Mouse (Mus musculus): Measurements from ENCODE around the gene Tom1l2. TPM values are rescaled to one million over a fixed set of nuclear protein-coding genes. Genes with fewer than 3 reads are reported as not detected.

Gene Tom1l2
- polyA plus RNA-seq, 1 experiment: 27.4 TPM

- TF ChIP-seq CEBPB (IDR thresholded peaks at IDR 0.05; ENCODE audit: insufficient read depth, poor library complexity, severe bottlenecking): no peak
- TF ChIP-seq TCF12 (IDR thresholded peaks at IDR 0.05; ENCODE audit: insufficient read depth, poor library complexity, severe bottlenecking): no peak
- TF ChIP-seq MYOD1 (IDR thresholded peaks at IDR 0.05; ENCODE audit: control insufficient read depth in 1 of 3, insufficient read length in 2 of 3, low read depth in 2 of 3): no peak
- TF ChIP-seq SRF (IDR thresholded peaks at IDR 0.05; ENCODE audit: control insufficient read depth, insufficient read length, low read depth): no peak
- no peak for TF ChIP-seq POLR2A (IDR thresholded peaks at IDR 0.05; ENCODE audit: insufficient read length, low read depth)
- TF ChIP-seq USF1 (IDR thresholded peaks at IDR 0.05; ENCODE audit: low read depth): no peak
- no peak for TF ChIP-seq TCF3 (IDR thresholded peaks at IDR 0.05; ENCODE audit: insufficient read length, low read depth)
- TF ChIP-seq E2F4 (IDR thresholded peaks at IDR 0.05; ENCODE audit: insufficient read depth): no peak
- TF ChIP-seq REST (IDR thresholded peaks at IDR 0.05; ENCODE audit: insufficient read depth, insufficient read length): no peak
- no peak for TF ChIP-seq MYOG (IDR thresholded peaks at IDR 0.05; ENCODE audit: control insufficient read depth in 1 of 3, insufficient read depth in 1 of 3, insufficient read length in 2 of 3, low read depth in 2 of 3)
- TF ChIP-seq POLR2AphosphoS2 (IDR thresholded peaks at IDR 0.05; ENCODE audit: insufficient read length, low read depth): no peak
- no peak for TF ChIP-seq MAX (IDR thresholded peaks at IDR 0.05; ENCODE audit: low read depth)
- no peak overlapping the region for H3K4me2 ChIP-seq (ENCODE audit: low read depth)
These were observed 139.4 kb downstream of the Tom1l2 start for GRCm38 (mm10) chr11:60213266-60213665.

GRCm38 (mm10) chr11:60211761-60212160 lies 140.9 kb downstream of the Tom1l2 start:
- H3K79me2 ChIP-seq (ENCODE audit: control insufficient read depth, insufficient read depth): peaks cover 78% of the 10 kb centered on the region
- H3K4me2 ChIP-seq (ENCODE audit: low read depth): no peak overlapping the region
- H3K4me3 ChIP-seq: no peak overlapping the region
- peaks cover 4% of the 10 kb centered on the region for H3K36me3 ChIP-seq (ENCODE audit: control insufficient read depth, insufficient read depth)
- no peak for TF ChIP-seq POLR2A (IDR thresholded peaks at IDR 0.05; ENCODE audit: insufficient read length, low read depth)
- no peak for TF ChIP-seq USF1 (IDR thresholded peaks at IDR 0.05; ENCODE audit: low read depth)
- no peak for TF ChIP-seq SRF (IDR thresholded peaks at IDR 0.05; ENCODE audit: control insufficient read depth, insufficient read length, low read depth)
- no peak for TF ChIP-seq CEBPB (IDR thresholded peaks at IDR 0.05; ENCODE audit: insufficient read depth, poor library complexity, severe bottlenecking)
- no peak for TF ChIP-seq MYOD1 (IDR thresholded peaks at IDR 0.05; ENCODE audit: control insufficient read depth in 1 of 3, insufficient read length in 2 of 3, low read depth in 2 of 3)
- no peak for TF ChIP-seq REST (IDR thresholded peaks at IDR 0.05; ENCODE audit: insufficient read depth, insufficient read length)
- TF ChIP-seq POLR2AphosphoS2 (IDR thresholded peaks at IDR 0.05; ENCODE audit: insufficient read length, low read depth): no peak
- no peak for TF ChIP-seq TCF3 (IDR thresholded peaks at IDR 0.05; ENCODE audit: insufficient read length, low read depth)
- no peak for TF ChIP-seq MYOG (IDR thresholded peaks at IDR 0.05; ENCODE audit: control insufficient read depth in 1 of 3, insufficient read depth in 1 of 3, insufficient read length in 2 of 3, low read depth in 2 of 3)
- no peak for TF ChIP-seq MAX (IDR thresholded peaks at IDR 0.05; ENCODE audit: low read depth)
- no peak for TF ChIP-seq TCF12 (IDR thresholded peaks at IDR 0.05; ENCODE audit: insufficient read depth, poor library complexity, severe bottlenecking)
- TF ChIP-seq E2F4 (IDR thresholded peaks at IDR 0.05; ENCODE audit: insufficient read depth): no peak
- H3ac ChIP-seq (ENCODE audit: control insufficient read depth, insufficient read length): no peak overlapping the region
- no peaks in the 10 kb centered on the region for H3K27me3 ChIP-seq (ENCODE audit: control insufficient read depth, insufficient read depth, insufficient read length)

More at GRCm38 (mm10) chr11:60213266-60213665, 139.4 kb downstream of the Tom1l2 start:
- Histone ChIP-seq H3K27me3 (ENCODE audit: control insufficient read depth, insufficient read depth, insufficient read length) (no peaks in the 10 kb centered on the region), H3K4me3 (no peak overlapping the region), H3K79me2 (ENCODE audit: control insufficient read depth, insufficient read depth) (peaks cover 81% of the 10 kb centered on the region), H3K36me3 (ENCODE audit: control insufficient read depth, insufficient read depth) (peaks cover 3% of the 10 kb centered on the region), H3ac (ENCODE audit: control insufficient read depth, insufficient read length) (no peak overlapping the region)

GRCm38 (mm10) chr11:60211152-60211551 lies 141.6 kb downstream of the Tom1l2 start:
- H3K4me3 ChIP-seq: peak overlapping the region; percentile 53
- H3K27me3 ChIP-seq (ENCODE audit: control insufficient read depth, insufficient read depth, insufficient read length): no peaks in the 10 kb centered on the region
- peaks cover 72% of the 10 kb centered on the region for H3K79me2 ChIP-seq (ENCODE audit: control insufficient read depth, insufficient read depth)
- no peak overlapping the region for H3ac ChIP-seq (ENCODE audit: control insufficient read depth, insufficient read length)
- peak overlapping the region; percentile 75 for H3K4me2 ChIP-seq (ENCODE audit: low read depth)
- peaks cover 4% of the 10 kb centered on the region for H3K36me3 ChIP-seq (ENCODE audit: control insufficient read depth, insufficient read depth)
- TF ChIP-seq USF1 (IDR thresholded peaks at IDR 0.05; ENCODE audit: low read depth): no peak
- peak; percentile 12 for TF ChIP-seq POLR2A (IDR thresholded peaks at IDR 0.05; ENCODE audit: insufficient read length, low read depth)
- no peak for TF ChIP-seq TCF12 (IDR thresholded peaks at IDR 0.05; ENCODE audit: insufficient read depth, poor library complexity, severe bottlenecking)

GRCm38 (mm10) chr11:60210305-60210724 lies 142.4 kb downstream of the Tom1l2 start:
- H3ac ChIP-seq (ENCODE audit: control insufficient read depth, insufficient read length): no peak overlapping the region
- H3K4me2 ChIP-seq (ENCODE audit: low read depth): peak overlapping the region; percentile 100
- peak overlapping the region; percentile 53 for H3K4me3 ChIP-seq
- TF ChIP-seq POLR2A (IDR thresholded peaks at IDR 0.05; ENCODE audit: insufficient read length, low read depth): peak; percentile 96
- TF ChIP-seq CEBPB (IDR thresholded peaks at IDR 0.05; ENCODE audit: insufficient read depth, poor library complexity, severe bottlenecking): no peak
- peak in 2 of 3 experiments; percentile 32 to 75 for TF ChIP-seq MYOG (IDR thresholded peaks at IDR 0.05; ENCODE audit: control insufficient read depth in 1 of 3, insufficient read depth in 1 of 3, insufficient read length in 2 of 3, low read depth in 2 of 3)
- TF ChIP-seq MYOD1 (IDR thresholded peaks at IDR 0.05; ENCODE audit: control insufficient read depth in 1 of 3, insufficient read length in 2 of 3, low read depth in 2 of 3): peak in 2 of 3 experiments; percentile 43 to 77
- peak; percentile 94 for TF ChIP-seq POLR2AphosphoS2 (IDR thresholded peaks at IDR 0.05; ENCODE audit: insufficient read length, low read depth)
- no peaks in the 10 kb centered on the region for H3K27me3 ChIP-seq (ENCODE audit: control insufficient read depth, insufficient read depth, insufficient read length)
- peaks cover 64% of the 10 kb centered on the region for H3K79me2 ChIP-seq (ENCODE audit: control insufficient read depth, insufficient read depth)
- peaks cover 10% of the 10 kb centered on the region for H3K36me3 ChIP-seq (ENCODE audit: control insufficient read depth, insufficient read depth)

GRCm38 (mm10) chr11:60209933-60210249 lies 142.8 kb downstream of the Tom1l2 start:
- Histone ChIP-seq H3ac (ENCODE audit: control insufficient read depth, insufficient read length) (peak overlapping the region; percentile 24), H3K4me2 (ENCODE audit: low read depth) (peak overlapping the region; percentile 100), H3K79me2 (ENCODE audit: control insufficient read depth, insufficient read depth) (peaks cover 60% of the 10 kb centered on the region), H3K36me3 (ENCODE audit: control insufficient read depth, insufficient read depth) (peaks cover 13% of the 10 kb centered on the region), H3K4me3 (peak overlapping the region; percentile 53), H3K27me3 (ENCODE audit: control insufficient read depth, insufficient read depth, insufficient read length) (no peaks in the 10 kb centered on the region)
- no peak for TF ChIP-seq POLR2A (IDR thresholded peaks at IDR 0.05; ENCODE audit: insufficient read length, low read depth)
- TF ChIP-seq MAX (IDR thresholded peaks at IDR 0.05; ENCODE audit: low read depth): no peak
- no peak for TF ChIP-seq REST (IDR thresholded peaks at IDR 0.05; ENCODE audit: insufficient read depth, insufficient read length)
- TF ChIP-seq USF1 (IDR thresholded peaks at IDR 0.05; ENCODE audit: low read depth): no peak
- TF ChIP-seq POLR2AphosphoS2 (IDR thresholded peaks at IDR 0.05; ENCODE audit: insufficient read length, low read depth): no peak
- TF ChIP-seq SRF (IDR thresholded peaks at IDR 0.05; ENCODE audit: control insufficient read depth, insufficient read length, low read depth): no peak
- no peak for TF ChIP-seq MYOD1 (IDR thresholded peaks at IDR 0.05; ENCODE audit: control insufficient read depth in 1 of 3, insufficient read length in 2 of 3, low read depth in 2 of 3)
- no peak for TF ChIP-seq E2F4 (IDR thresholded peaks at IDR 0.05; ENCODE audit: insufficient read depth)
- no peak for TF ChIP-seq CEBPB (IDR thresholded peaks at IDR 0.05; ENCODE audit: insufficient read depth, poor library complexity, severe bottlenecking)
- TF ChIP-seq MYOG (IDR thresholded peaks at IDR 0.05; ENCODE audit: control insufficient read depth in 1 of 3, insufficient read depth in 1 of 3, insufficient read length in 2 of 3, low read depth in 2 of 3): no peak
- TF ChIP-seq TCF3 (IDR thresholded peaks at IDR 0.05; ENCODE audit: insufficient read length, low read depth): no peak
- TF ChIP-seq TCF12 (IDR thresholded peaks at IDR 0.05; ENCODE audit: insufficient read depth, poor library complexity, severe bottlenecking): no peak
